Mouse (Mus musculus): ENCODE results near the gene Atp6v1e1. TPM values are rescaled to one million over a fixed set of nuclear protein-coding genes. Genes with fewer than 3 reads are reported as not detected.
"Not testable (repeated sequence)": the region's sequence is repeated elsewhere in the genome, so short reads cannot be mapped to it uniquely, and the experiment has no call there.

Gene Atp6v1e1
- total RNA-seq, 2 experiments from 2014 or later, result 168 to 172 TPM

- intact Hi-C loops (cut with DNase I), result loop anchor here (10.0 kb wide), 1 partner anchor 286 kb away; the partner anchor contains the start of gene Hdhd5
These were observed 1.7 kb downstream of the Atp6v1e1 start for GRCm38 (mm10) chr6:120820941-120821340.

DNA sequence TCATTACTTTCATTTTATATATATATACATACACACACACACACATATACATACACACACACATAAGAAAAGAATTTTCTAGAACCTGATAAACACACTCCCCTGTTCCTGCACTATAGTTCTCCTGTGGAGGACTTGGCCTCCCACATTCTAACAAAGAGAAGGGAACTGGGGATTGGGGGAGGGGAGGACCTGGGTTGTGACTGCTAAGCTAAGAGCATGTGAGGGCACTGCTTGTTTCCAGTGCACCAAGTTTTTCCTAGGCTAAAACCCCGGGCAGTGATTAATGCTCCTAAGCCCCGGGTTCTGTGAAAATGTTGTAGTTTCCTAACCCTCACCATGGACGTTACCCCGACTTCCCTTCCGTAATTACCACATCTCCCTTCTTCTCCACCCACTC lies 2.4 kb downstream of the Atp6v1e1 start:
- intact Hi-C loops (cut with DNase I), result loop anchor here (10.0 kb wide), 1 partner anchor 285 kb away; the partner anchor contains the start of gene Hdhd5
- no peak for DNase-seq

More at GRCm38 (mm10) chr6:120820941-120821340, 1.7 kb downstream of the Atp6v1e1 start:
- DNase-seq, result no peak

GRCm38 (mm10) chr6:120819294-120819693 lies 3.3 kb downstream of the Atp6v1e1 start:
- intact Hi-C loops (cut with DNase I), result no loop called here
- DNase-seq, result no peak

DNA sequence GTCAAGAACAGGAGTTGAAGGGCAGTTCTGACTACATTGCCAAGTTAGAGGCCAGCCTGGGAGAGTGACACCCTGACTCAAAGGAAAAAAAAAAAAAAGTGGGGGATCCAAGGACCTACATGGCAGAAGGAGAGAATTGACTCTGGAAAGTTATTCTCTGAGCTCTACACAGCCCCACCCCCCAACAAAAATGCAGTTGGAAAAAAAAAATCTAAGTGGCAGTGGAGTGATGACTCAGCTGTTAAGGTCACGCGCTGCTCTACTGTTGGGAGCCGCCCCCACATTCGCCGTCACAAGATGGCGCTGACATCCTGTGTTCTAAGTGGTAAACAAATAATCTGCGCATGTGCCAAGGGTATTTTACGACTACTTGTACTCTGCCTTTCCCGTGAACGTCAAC lies 10.6 kb downstream of the Atp6v1e1 start:
- intact Hi-C loops (cut with DNase I); DNase-seq: not testable (repeated sequence)

DNA sequence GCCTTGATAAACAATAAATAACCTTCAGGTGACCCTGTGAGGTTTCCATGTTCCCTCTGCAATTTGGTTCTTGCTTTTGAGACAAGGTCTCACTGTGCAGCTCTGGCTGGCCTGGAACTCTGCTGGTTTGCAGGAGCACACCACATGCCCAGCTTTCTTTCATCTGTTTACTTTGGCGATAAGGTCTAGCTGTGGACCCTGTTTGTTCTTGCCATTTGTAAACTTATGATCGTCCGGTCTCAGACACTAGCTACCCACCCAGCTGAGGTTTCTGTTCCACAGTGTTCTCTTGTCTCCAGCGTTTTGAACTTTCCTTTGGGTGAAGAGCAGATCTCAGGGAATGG lies 14.9 kb downstream of the Atp6v1e1 start:
- intact Hi-C loops (cut with DNase I), result no loop called here
- DNase-seq, result no peak

DNA sequence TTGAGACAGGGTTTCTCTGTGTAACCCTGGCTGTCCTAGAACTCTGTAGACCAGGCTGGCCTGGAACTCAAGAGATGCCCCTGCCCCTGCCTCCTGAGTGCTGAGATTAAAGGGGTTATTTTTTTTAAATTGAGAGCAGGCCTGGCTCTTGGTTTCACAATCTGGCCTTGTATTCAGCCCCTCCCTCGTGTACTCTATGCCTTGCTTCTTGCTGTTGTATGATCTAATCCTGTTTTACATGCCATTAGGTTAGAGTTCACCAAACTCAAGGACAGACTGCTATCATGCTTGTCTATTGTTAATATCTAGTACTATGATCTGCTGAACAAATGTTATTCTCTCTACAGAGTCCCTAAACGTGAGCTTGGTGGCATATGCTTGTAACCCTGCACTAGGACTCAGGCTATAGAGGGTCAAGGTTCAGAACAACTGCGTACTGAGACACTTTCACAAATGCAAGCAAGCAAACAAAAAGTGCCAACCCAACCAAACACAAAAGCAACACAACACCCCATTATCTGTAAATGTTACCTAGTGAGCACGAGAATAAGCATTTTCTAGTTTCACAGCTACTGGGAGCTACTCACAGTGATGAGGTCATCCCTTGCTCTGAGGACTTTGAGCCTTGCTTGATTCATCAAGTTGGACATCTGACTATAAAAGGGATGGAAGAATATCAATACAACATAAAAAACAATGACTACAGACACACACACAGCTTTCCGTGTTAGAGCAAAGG lies 15.4 kb downstream of the Atp6v1e1 start:
- DNase-seq, result no peak
- intact Hi-C loops (cut with DNase I), result no loop called here

GRCm38 (mm10) chr6:120799581-120800041 lies 23.0 kb downstream of the Atp6v1e1 start:
- no peak for DNase-seq
- intact Hi-C loops (cut with DNase I), result no loop called here

DNA sequence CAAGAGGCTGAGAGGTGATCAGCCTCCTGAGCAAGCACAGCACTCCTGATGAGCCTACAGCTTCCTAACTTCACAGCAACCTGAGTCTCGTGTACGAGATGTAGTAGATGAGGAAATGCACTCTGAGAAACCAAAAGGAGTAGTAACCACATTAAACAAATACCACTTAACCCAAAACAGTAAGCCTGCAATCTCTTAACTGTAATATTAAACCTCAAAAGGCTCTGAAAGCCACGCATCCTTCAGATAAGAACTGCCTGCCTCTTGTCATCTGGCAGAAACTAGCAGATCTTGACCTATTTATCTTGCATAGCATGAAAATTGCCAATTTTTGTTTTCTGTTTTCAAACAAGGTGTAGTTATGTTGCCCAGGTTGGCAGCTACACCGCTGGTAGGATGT lies 23.7 kb downstream of the Atp6v1e1 start:
- intact Hi-C loops (cut with DNase I), result no loop called here
- no peak for DNase-seq

- intact Hi-C loops (cut with DNase I), result no loop called here
These were observed 24.6 kb downstream of the Atp6v1e1 start for GRCm38 (mm10) chr6:120798019-120798418.

DNA sequence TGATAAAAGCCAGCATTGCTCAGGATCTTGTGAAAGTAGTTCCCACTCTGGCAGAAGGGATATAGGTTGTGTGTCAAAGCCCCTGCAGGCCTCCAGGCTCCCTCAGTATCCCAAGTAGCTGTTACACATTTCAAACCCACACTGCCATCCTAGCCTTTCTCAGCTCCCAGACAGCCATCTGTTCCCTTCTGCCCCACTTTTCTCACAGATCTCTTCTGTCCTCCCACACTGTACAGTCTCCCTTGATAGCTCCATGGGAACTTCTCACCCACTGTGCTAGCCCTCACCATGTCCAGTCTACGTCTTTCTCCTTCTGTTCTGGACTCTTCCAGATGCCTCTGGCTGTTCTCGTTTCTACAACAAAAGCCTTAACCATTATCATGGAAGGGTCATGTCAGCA lies 26.5 kb downstream of the Atp6v1e1 start:
- no peak for DNase-seq
- intact Hi-C loops (cut with DNase I), result no loop called here

More at GRCm38 (mm10) chr6:120798019-120798418, 24.6 kb downstream of the Atp6v1e1 start:
- no peak for DNase-seq

- no peak for DNase-seq
- intact Hi-C loops (cut with DNase I), result no loop called here
These were observed 27.0 kb downstream of the Atp6v1e1 start for GRCm38 (mm10) chr6:120795422-120796086.

GRCm38 (mm10) chr6:120792947-120793346 lies 29.6 kb downstream of the Atp6v1e1 start:
- intact Hi-C loops (cut with DNase I), result no loop called here
- no peak for DNase-seq

DNA sequence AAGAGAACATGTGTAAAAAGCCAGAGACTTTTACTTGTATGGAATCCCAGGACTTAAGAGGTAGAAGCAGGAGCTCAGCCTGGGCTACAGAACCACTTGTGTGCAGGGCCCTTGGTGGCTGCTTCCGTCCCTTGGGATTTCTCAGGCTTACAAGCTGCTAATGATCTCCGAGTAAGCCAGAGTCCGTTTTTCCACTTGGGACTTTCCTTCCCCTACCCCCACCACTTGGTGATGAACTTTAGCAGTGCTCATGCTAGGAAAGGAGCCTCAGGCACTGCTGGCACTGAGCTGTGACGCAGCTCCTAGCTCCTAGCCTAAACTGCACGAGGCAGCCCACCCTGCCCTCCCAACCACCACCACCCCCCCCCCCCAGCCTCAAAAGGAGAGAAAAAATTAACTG lies 31.9 kb downstream of the Atp6v1e1 start:
- intact Hi-C loops (cut with DNase I), result no loop called here

DNA sequence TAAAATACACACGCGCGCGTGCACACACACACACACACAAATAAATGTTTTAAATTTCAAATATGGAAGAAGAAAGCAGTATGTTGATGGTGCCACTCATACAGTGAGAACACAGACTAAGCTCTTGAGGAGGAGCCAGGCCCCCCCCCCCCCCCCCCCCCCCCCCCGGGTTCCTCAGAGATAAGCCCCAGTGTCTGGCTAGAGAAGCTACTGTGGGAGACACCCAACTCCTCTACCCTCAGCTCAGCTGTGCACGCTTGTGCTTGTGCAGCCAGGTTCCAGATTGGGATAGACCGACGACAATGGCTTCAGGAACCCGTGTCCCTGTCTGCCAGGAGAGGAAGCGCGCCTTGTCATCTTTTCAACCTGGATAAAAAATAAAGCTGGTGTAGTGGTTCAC lies 32.4 kb downstream of the Atp6v1e1 start:
- intact Hi-C loops (cut with DNase I), result no loop called here
- DNase-seq, result no peak

More for the DNA sequence above, 31.9 kb downstream of the Atp6v1e1 start:
- no peak for DNase-seq

- DNase-seq, result no peak
- intact Hi-C loops (cut with DNase I), result no loop called here
These were observed 33.7 kb downstream of the Atp6v1e1 start for GRCm38 (mm10) chr6:120788904-120789303.

GRCm38 (mm10) chr6:120788068-120788607 lies 34.5 kb downstream of the Atp6v1e1 start:
- DNase-seq, result no peak
- intact Hi-C loops (cut with DNase I), result no loop called here

- DNase-seq, result no peak
- intact Hi-C loops (cut with DNase I), result no loop called here
These were observed 38.2 kb downstream of the Atp6v1e1 start for GRCm38 (mm10) chr6:120784351-120784750.

- intact Hi-C loops (cut with DNase I), result no loop called here
- no peak for DNase-seq
These were observed 39.6 kb downstream of the Atp6v1e1 start for GRCm38 (mm10) chr6:120782948-120783347.

GRCm38 (mm10) chr6:120778226-120778625 lies 44.4 kb downstream of the Atp6v1e1 start:
- intact Hi-C loops (cut with DNase I), result no loop called here
- no peak for DNase-seq

- intact Hi-C loops (cut with DNase I), result no loop called here
- DNase-seq, result no peak
These were observed 45.1 kb downstream of the Atp6v1e1 start for GRCm38 (mm10) chr6:120777533-120777932.

DNA sequence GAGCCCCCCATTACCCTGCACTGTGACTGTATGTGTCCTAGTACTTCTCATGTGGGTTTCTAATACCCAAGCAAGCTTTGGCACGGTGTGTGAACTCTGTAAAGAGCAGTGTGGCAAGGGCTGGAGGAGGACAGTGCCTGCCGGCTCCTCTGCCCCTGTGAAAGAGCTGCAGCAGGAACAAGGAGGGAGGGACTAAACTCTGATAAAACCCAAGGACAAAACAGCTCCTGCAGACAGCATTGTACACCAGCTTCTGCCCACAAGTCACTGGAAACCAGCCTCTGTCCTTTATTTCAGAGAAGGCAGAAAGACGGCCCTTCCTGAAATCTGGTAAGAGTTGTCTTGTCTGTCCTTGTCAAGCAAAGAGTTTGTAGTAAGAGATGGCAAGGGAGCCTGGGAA lies 46.3 kb downstream of the Atp6v1e1 start:
- intact Hi-C loops (cut with DNase I), result no loop called here
- DNase-seq, result no peak

GRCm38 (mm10) chr6:120773763-120774162 lies 48.8 kb downstream of the Atp6v1e1 start:
- DNase-seq, result no peak
- intact Hi-C loops (cut with DNase I), result no loop called here
